Mouse (Mus musculus) neural tube, embryonic 15.5 days (tissue): Measurements from ENCODE around the gene Tenm2. TPM values are rescaled to one million over a fixed set of nuclear protein-coding genes. Genes with fewer than 3 reads are reported as not detected.

Source experiments
- ATAC-seq: fragments of 200-750 bp; cut with Nextera tagmentation; 2 replicates; pipeline ENCODE4 v1.8.0; 2017; ENCODE audit warnings: mild to moderate bottlenecking, moderate TSS enrichment, moderate library complexity; ENCODE audit not compliant: low FRiP score
- H3K27ac ChIP-seq: fragments of 300-500 bp; sonication (generic); replicated peaks from 2 replicates; pipeline ENCODE4 v1.5.1; 2015; ENCODE audit warnings: mild to moderate bottlenecking, inconsistent platforms
- H3K27me3 ChIP-seq: fragments of 300-500 bp; sonication (generic); replicated peaks from 2 replicates; pipeline ENCODE4 v1.6.1; 2015; ENCODE audit warnings: inconsistent platforms
- H3K36me3 ChIP-seq: fragments of 300-500 bp; sonication (generic); 2 replicates; pipeline ENCODE4 v1.6.1; 2015; ENCODE audit warnings: inconsistent platforms
- H3K4me1 ChIP-seq: fragments of 300-500 bp; sonication (generic); 2 replicates; pipeline ENCODE4 v1.6.1; 2015; ENCODE audit warnings: inconsistent platforms
- H3K4me2 ChIP-seq: fragments of 300-500 bp; sonication (generic); 2 replicates; pipeline ENCODE4 v1.6.1; 2015; ENCODE audit warnings: inconsistent platforms, mild to moderate bottlenecking, moderate library complexity
- H3K4me3 ChIP-seq: fragments of 300-500 bp; sonication (generic); replicated peaks from 2 replicates; pipeline ENCODE4 v1.5.1; 2015; ENCODE audit warnings: mild to moderate bottlenecking, inconsistent platforms
- H3K9ac ChIP-seq: fragments of 300-500 bp; sonication (generic); replicated peaks from 2 replicates; pipeline ENCODE4 v1.6.1; 2015; ENCODE audit warnings: mild to moderate bottlenecking, inconsistent platforms
- H3K9me3 ChIP-seq: fragments of 300-500 bp; sonication (generic); replicated peaks from 2 replicates; pipeline ENCODE4 v1.6.1; 2016; ENCODE audit warnings: inconsistent platforms
- WGBS: fragments of 180-500 bp; shearing (Covaris S2); methylation state at CpG from one replicate; pipeline ENCODE4 v1.1.7; 2015; ENCODE audit warnings: mixed read lengths; 5-methylcytosine and 5-hydroxymethylcytosine counted together
- polyA plus RNA-seq: library from polyadenylated mRNA; unstranded; fragments of >200 nt; fragmentation: Nextera tagmentation; extraction: Ambion mirVana; gene quantifications from 2 replicates; pipeline ENCODE4 v1.2.1, GENCODE M21; 2015

Tenm2 gene
- polyA plus RNA-seq, 1 experiment from 2014 or later, result 34.7 TPM

- H3K4me2 ChIP-seq, result no peak overlapping the region
- no peaks in the 10 kb centered on the region for H3K36me3 ChIP-seq
- no peaks in the 10 kb centered on the region for H3K27me3 ChIP-seq
- no peak overlapping the region for H3K27ac ChIP-seq
- H3K9ac ChIP-seq, result no peak overlapping the region
- ATAC-seq, result no peak
- 26% methylated on average over 4 of the region's 4 CpGs for WGBS
- no peak overlapping the region for H3K4me3 ChIP-seq
- peaks cover 9% of the 10 kb centered on the region for H3K4me1 ChIP-seq
- H3K9me3 ChIP-seq, result no peaks in the 10 kb centered on the region
These were observed 1097.9 kb downstream of the Tenm2 start for GRCm38 (mm10) chr11:36137840-36138239.

DNA sequence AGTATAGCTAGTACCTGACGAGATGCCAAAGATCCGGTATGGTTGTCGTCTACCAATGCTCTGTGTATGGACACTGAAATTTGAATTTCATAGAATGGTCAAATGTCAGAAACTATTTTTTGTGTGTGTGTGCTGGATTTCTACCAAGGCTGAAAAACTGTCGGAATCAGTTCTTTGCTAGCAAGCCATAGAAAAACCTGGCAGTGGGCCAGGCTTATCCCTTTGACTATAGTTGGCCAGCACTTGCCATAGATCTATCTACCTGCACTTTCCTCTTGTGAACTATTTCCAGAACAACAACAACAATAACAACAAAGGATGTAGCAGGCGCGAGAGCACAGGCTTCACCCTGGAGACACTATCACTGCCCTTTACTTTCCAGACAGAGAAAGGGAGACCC is 1098.5 kb downstream of the Tenm2 start:
- H3K27ac ChIP-seq, result no peak overlapping the region
- 65% methylated on average over 6 of the region's 6 CpGs for WGBS
- no peaks in the 10 kb centered on the region for H3K36me3 ChIP-seq
- H3K9ac ChIP-seq, result no peak overlapping the region
- no peak for ATAC-seq
- no peaks in the 10 kb centered on the region for H3K9me3 ChIP-seq
- H3K4me3 ChIP-seq, result no peak overlapping the region
- no peak overlapping the region for H3K4me2 ChIP-seq
- no peaks in the 10 kb centered on the region for H3K27me3 ChIP-seq
- peaks cover 9% of the 10 kb centered on the region for H3K4me1 ChIP-seq

DNA sequence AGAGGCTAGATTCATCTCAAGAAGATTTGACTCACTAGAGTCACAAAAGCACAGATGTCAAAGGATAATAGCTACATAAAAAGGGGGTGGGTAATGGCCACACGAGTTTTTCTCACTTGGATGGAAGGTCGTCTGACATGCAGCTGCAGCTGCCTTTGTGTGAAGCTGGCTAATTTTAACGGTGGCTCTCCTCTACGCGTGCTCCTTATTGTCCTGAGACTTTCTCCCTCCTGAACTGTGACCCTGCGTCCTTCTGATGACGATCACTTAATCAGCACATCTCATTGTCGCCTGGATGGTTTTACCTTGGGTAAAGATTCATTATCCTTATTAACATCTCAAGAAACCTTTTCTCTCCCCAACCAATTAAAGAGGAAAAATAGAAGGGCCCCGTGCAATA is 1101.1 kb downstream of the Tenm2 start:
- no peaks in the 10 kb centered on the region for H3K36me3 ChIP-seq
- H3K27ac ChIP-seq, result no peak overlapping the region
- no peaks in the 10 kb centered on the region for H3K9me3 ChIP-seq
- no peak for ATAC-seq
- no peak overlapping the region for H3K9ac ChIP-seq
- peaks cover 9% of the 10 kb centered on the region; the same call in 1 of the 2 replicates for H3K4me1 ChIP-seq
- 26% methylated on average over 9 of the region's 9 CpGs for WGBS
- H3K4me2 ChIP-seq, result no peak overlapping the region
- no peak overlapping the region for H3K4me3 ChIP-seq
- no peaks in the 10 kb centered on the region for H3K27me3 ChIP-seq

- H3K27me3 ChIP-seq, result no peaks in the 10 kb centered on the region
- no peak overlapping the region for H3K9ac ChIP-seq
- H3K4me2 ChIP-seq, result no peak overlapping the region
- no peak overlapping the region for H3K27ac ChIP-seq
- H3K36me3 ChIP-seq, result no peaks in the 10 kb centered on the region
- H3K9me3 ChIP-seq, result no peaks in the 10 kb centered on the region
- 32% methylated on average over 2 of the region's 2 CpGs for WGBS
- no peak overlapping the region for H3K4me3 ChIP-seq
- no peak for ATAC-seq
- H3K4me1 ChIP-seq, result peaks cover 25% of the 10 kb centered on the region
These were observed 1112.5 kb downstream of the Tenm2 start for GRCm38 (mm10) chr11:36123275-36123674.

DNA sequence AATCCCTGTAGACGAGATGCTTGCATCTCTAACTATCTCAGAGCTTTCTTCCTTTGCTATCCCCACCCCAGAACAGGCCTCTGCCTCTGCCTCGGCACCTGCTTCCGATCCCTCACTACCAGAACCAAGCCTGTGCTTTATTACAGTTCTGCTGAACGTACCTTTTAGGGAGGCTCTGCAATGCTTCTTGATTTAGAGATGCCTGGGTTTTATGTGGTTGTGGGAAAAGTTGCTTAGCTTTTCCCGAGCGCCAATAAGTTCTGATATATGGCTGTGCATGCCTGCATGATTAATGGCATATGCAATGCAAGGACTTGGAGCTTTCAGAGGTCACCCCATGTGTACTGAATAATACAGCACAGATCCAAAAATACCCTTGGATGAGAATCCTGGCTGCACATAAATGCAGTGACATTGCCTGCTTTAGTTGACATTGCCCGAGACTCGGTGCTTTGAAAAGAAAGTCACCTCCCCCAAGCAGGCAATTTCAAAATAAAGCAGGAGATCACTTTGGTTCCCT is 1114.3 kb downstream of the Tenm2 start:
- Histone ChIP-seq H3K4me2 (no peak overlapping the region; the same call in 1 of the 2 replicates), H3K27me3 (no peaks in the 10 kb centered on the region), H3K9ac (no peak overlapping the region), H3K9me3 (no peaks in the 10 kb centered on the region), H3K4me3 (no peak overlapping the region), H3K4me1 (peaks cover 25% of the 10 kb centered on the region), H3K36me3 (no peaks in the 10 kb centered on the region), H3K27ac (peak overlapping the region; percentile 68)
- 21% methylated on average over 8 of the region's 8 CpGs for WGBS
- peak; percentile 46; the same call in 1 of the 2 replicates for ATAC-seq

DNA sequence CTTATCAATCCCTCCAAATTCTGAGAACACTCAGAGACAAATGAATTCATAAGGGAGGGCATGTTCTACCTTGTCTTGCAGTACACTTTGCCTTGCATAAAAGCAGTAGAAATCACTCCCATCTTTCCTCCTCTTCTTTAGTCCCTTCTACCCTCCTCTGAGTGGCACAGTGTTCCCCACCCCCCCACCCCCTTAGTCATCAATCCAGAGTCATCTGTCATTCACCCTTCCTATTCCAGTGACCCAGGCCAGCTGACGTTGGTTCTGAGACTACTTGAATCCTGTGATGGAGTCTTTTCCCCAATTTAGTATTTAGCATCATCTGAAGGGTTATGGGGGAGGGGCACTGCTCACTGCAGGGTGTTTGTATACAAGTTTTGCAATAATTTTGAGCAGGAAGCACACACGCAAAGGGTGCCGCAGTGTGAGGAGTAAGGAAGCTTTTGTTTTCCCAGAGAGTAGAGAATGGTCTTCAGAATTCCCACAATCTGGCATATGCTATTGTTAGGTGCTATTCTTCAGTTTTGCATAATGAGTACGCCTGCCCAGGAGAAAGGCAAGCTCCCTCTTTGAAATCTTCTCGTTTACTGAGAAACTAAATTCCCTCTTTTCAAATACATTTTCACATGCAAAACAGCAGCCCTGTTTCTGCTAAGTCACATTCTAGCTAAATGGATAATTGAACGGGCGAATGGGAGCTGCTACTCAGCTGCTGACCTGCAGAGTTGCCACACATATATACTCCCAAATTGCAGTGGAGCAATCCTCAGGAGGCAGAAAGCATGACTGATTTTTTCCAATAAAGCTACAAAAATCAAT is 1115.0 kb downstream of the Tenm2 start:
- Histone ChIP-seq H3K27ac (peak overlapping the region; percentile 68), H3K4me3 (no peak overlapping the region), H3K9ac (no peak overlapping the region), H3K36me3 (no peaks in the 10 kb centered on the region), H3K4me1 (peaks cover 25% of the 10 kb centered on the region), H3K4me2 (no peak overlapping the region; the same call in 1 of the 2 replicates), H3K9me3 (no peaks in the 10 kb centered on the region), H3K27me3 (no peaks in the 10 kb centered on the region)
- WGBS, result 17% methylated on average over 7 of the region's 7 CpGs
- peak; percentile 30; the same call in 1 of the 2 replicates for ATAC-seq

DNA sequence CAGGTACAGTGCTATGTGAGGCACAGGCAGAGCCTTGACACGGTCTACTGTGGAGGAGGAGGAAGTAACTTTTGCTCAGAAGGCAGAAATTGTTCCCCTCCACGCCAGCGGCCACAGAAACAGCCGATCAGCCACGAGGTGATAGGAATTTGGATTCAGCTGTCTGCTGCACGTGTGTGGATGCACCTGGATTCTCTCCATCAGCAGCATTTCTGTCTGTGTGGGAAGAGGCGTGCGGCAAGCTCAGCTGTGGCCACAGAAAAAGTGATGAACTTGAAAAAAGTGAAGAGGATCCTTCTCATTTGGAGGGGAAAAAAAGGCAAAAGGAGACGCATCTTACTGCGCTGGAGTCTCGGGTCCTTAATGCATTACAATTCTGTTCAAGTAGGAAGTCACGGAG is 1122.4 kb downstream of the Tenm2 start:
- Histone ChIP-seq H3K4me3 (no peak overlapping the region), H3K27ac (no peak overlapping the region), H3K4me1 (peaks cover 29% of the 10 kb centered on the region), H3K9me3 (no peaks in the 10 kb centered on the region), H3K9ac (no peak overlapping the region), H3K4me2 (no peak overlapping the region), H3K36me3 (no peaks in the 10 kb centered on the region), H3K27me3 (no peaks in the 10 kb centered on the region)
- WGBS, result 89% methylated on average over 12 of the region's 12 CpGs
- no peak for ATAC-seq

GRCm38 (mm10) chr11:36108970-36109731 is 1126.6 kb downstream of the Tenm2 start:
- peak; percentile 59; the same call in 1 of the 2 replicates for ATAC-seq
- Histone ChIP-seq H3K27me3 (no peaks in the 10 kb centered on the region), H3K36me3 (no peaks in the 10 kb centered on the region), H3K9ac (no peak overlapping the region), H3K4me2 (no peak overlapping the region), H3K27ac (peak overlapping the region; percentile 43), H3K4me1 (peaks cover 42% of the 10 kb centered on the region), H3K4me3 (no peak overlapping the region), H3K9me3 (no peaks in the 10 kb centered on the region)
- 21% methylated on average over 12 of the region's 12 CpGs for WGBS

DNA sequence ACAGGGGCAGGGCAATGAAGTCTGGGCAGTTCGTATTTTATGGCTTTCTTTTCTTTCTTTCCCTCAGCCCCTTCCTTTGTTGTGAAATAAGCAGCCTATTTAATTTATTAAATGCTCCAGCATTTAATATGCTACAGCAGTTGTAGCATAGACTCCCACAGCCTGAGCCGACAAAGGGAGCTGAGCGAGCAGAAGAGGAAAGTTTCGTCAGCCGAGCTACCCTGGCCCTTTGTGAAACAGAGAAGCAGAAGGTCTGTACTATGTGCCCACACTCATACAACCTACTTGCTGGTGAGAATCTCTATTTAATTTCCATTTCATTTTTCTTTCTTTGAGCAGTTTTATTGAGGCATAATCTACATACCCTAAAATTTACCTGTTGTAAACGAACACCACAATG is 1127.9 kb downstream of the Tenm2 start:
- no peak overlapping the region for H3K4me3 ChIP-seq
- H3K27me3 ChIP-seq, result no peaks in the 10 kb centered on the region
- no peak overlapping the region for H3K4me2 ChIP-seq
- H3K27ac ChIP-seq, result no peak overlapping the region
- 35% methylated on average over 6 of the region's 6 CpGs for WGBS
- peaks cover 52% of the 10 kb centered on the region for H3K4me1 ChIP-seq
- no peak for ATAC-seq
- no peak overlapping the region for H3K9ac ChIP-seq
- no peaks in the 10 kb centered on the region for H3K36me3 ChIP-seq
- H3K9me3 ChIP-seq, result no peaks in the 10 kb centered on the region

DNA sequence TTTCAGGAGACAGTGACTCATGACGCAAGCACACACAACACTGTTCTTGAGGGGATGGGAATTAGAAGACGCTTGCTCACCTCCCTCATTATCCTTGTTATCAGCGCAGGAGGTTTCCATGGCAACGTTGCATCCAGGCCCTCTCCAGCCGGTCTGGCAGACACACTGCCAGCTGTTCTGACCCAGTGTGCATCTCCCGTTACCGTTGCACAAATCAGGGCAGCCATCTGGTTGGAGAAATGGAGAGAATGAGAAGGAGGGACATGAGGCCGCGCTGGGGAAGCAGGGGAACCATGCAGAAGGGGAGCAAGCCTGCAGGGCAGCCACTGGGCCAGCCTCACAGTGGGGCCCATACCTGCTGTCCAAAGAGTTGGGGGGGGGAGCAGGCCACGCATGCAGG is 1129.1 kb downstream of the Tenm2 start:
- no peaks in the 10 kb centered on the region for H3K36me3 ChIP-seq
- no peak overlapping the region for H3K4me3 ChIP-seq
- H3K27me3 ChIP-seq, result no peaks in the 10 kb centered on the region
- WGBS, result 22% methylated on average over 10 of the region's 10 CpGs
- peak overlapping the region; percentile 41; the same call in 1 of the 2 replicates for H3K27ac ChIP-seq
- H3K9ac ChIP-seq, result no peak overlapping the region
- H3K4me1 ChIP-seq, result peaks cover 52% of the 10 kb centered on the region
- ATAC-seq, result peak; percentile 58
- H3K4me2 ChIP-seq, result no peak overlapping the region
- H3K9me3 ChIP-seq, result no peaks in the 10 kb centered on the region

DNA sequence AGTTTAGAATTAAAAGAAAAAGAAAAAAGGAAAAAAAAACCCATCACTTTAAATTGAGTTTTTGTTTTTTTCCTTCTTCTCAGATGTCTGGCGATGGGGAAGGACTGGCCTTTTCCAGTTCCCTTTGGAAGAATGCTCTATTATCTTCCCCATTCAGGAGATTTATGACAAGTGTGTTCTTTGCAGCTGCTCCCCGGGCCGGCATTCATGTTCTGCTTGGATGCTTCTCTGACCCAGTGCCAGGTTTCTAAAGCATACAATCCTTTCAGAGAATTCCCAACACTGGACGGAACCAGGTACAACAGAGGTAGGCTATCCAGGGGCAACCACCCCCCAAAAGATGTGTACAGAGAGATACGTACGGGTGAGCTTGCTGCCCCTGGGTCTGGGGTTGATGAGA is 1132.2 kb downstream of the Tenm2 start:
- no peak overlapping the region; the same call in 1 of the 2 replicates for H3K27ac ChIP-seq
- no peaks in the 10 kb centered on the region for H3K27me3 ChIP-seq
- H3K36me3 ChIP-seq, result no peaks in the 10 kb centered on the region
- no peaks in the 10 kb centered on the region for H3K9me3 ChIP-seq
- H3K4me2 ChIP-seq, result no peak overlapping the region
- no peak overlapping the region for H3K9ac ChIP-seq
- 16% methylated on average over 6 of the region's 6 CpGs for WGBS
- H3K4me3 ChIP-seq, result no peak overlapping the region
- peaks cover 35% of the 10 kb centered on the region for H3K4me1 ChIP-seq
- 0 out of 2 replicates have a peak, but pooled peaks have one; percentile 28 for ATAC-seq
